Mouse (Mus musculus): ENCODE measurements around the gene Cdc34b. TPM values are rescaled to one million over a fixed set of nuclear protein-coding genes. Genes with fewer than 3 reads are reported as not detected.
"Not testable (repeated sequence)": the region's sequence is repeated elsewhere in the genome, so short reads cannot be mapped to it uniquely, and the experiment has no call there.

The Cdc34b gene
- 1 to 10 TPM; 1.2 TPM for total RNA-seq (2021)
- long read RNA-seq, experiment 1, result 0 reads
- long read RNA-seq, experiment 2, result 0 reads

DNA sequence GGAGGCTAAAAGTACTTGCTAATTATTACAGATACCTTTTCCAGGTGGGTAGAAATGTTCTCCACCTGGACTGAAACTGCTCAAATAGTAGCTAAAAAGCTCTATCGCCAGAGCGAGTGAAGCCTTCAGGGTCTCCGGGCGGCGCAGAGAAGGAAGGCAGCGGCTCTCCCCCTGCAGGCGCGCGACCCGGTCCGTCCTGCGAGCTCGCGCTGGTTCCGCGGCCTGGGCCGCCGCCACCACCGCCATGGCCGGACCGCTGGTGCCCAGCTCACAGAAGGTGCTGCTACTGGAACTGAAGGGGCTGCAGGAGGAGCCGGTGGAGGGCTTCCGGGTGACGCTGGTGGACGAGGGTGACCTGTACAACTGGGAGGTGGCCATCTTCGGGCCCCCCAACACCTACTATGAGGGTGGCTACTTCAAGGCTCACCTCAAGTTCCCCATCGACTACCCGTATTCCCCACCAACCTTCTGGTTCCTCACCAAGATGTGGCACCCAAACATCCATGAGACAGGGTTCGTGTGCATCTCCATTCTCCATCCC lies at the start of gene Cdc34b:
Gene Cdc34b, plus strand, starts transcription at position 51 of the 541 bp plus-strand sequence.
- intact Hi-C loops (cut with DNase I), result no loop called here
- DNase-seq, result no peak

GRCm38 (mm10) chr11:94692502-94692901 lies 49.1 kb upstream of the Cdc34b start:
- intact Hi-C loops (cut with DNase I); DNase-seq: not testable (repeated sequence)

DNA sequence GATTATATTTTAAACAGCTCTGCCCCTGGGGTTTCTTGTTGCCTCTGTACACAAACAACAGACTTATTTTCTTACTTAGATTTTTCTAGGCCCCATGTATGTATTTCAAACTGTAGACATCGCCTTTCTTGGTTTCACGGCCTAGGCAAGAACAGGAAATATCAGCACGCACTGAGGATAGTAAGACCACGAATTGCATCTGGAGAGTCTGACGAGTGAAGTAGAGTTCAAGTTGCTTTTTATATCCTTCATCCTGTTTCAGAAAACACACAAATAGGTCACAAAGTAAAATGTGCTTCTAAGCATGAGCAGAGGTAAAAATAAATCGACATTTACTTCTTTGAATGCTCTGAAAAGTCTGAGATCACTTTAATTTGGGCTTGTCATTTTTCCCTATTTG lies 46.1 kb upstream of the Cdc34b start:
- no peak for DNase-seq
- intact Hi-C loops (cut with DNase I), result no loop called here

- no peak for DNase-seq
- intact Hi-C loops (cut with DNase I), result no loop called here
Measured at GRCm38 (mm10) chr11:94697140-94697539, 44.4 kb upstream of the Cdc34b start.

- no peak for DNase-seq
- intact Hi-C loops (cut with DNase I), result no loop called here
Measured at GRCm38 (mm10) chr11:94697703-94698464, 43.7 kb upstream of the Cdc34b start.

GRCm38 (mm10) chr11:94699399-94699798 lies 42.2 kb upstream of the Cdc34b start:
- intact Hi-C loops (cut with DNase I), result no loop called here
- no peak for DNase-seq

DNA sequence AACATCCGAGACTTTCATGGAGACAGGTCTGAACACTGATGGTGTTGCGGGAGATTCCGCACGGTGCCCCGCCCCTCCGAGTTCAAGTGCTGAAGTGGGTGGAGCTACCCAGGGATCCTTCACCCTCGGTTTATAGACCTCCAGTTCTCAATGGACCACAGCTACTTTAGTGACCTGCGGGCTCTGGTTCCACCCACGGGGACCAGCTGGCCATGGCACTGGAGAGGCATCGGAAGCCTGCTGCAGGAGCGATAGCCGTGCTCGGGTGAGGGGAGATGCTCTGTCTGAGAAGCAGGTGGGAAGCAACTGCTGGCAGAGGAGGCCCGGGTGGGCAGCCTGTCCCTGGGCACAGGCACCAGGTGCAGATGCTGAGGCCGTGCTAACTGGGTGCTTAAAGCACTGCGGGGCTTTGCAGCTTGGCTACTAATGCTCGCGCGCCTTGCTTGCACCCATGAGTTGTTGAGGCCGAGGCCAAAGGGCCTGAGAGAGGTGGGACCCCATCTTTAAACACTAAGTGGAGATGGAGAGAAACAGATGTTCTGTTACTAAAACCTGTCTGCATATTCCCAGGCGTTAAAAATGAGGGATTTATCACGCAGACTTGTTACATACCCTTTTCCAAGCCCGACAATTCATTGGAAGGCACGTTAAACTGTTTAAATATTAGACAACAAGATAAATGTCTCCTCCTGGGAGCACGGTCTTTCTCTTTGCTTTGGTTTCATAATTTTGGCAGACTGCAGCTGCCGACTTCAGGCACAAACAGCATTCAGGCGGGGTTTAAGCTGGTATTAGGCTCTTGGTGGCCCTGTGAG lies 40.0 kb upstream of the Cdc34b start:
- intact Hi-C loops (cut with DNase I), result no loop called here
- no peak for DNase-seq

- DNase-seq, result no peak
- intact Hi-C loops (cut with DNase I), result no loop called here
Measured at GRCm38 (mm10) chr11:94702216-94702610, 39.4 kb upstream of the Cdc34b start.

- intact Hi-C loops (cut with DNase I), result no loop called here
Measured at GRCm38 (mm10) chr11:94704020-94704419, 37.6 kb upstream of the Cdc34b start.

DNA sequence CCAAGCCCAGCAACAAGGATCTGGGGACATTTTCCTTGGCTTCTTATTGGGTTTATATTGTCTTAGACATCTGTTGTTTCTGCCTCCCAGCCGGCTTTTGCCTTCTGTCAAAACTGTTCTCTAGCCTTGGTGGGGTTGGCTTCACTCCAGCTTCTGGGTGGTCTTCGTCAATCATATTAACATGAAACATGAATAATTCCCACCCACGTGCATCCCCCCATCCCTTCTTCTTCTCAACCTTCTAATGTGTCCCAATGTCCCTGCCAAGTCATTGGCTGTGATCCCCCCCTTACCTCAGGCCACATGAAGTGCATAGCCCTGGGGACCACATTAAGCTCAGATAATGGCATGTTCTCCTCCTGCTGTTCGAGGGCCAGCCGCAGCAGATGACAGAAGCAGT lies 37.1 kb upstream of the Cdc34b start, which contains the start of gene Gm11541:
Gene Gm11541, minus strand, starts transcription at position 28 of the 400 bp plus-strand sequence.
- intact Hi-C loops (cut with DNase I), result no loop called here
- DNase-seq, result no peak

More at GRCm38 (mm10) chr11:94704020-94704419, 37.6 kb upstream of the Cdc34b start:
- no peak for DNase-seq

- no peak for DNase-seq
- intact Hi-C loops (cut with DNase I), result no loop called here
Measured at GRCm38 (mm10) chr11:94713246-94713860, 28.2 kb upstream of the Cdc34b start.

- intact Hi-C loops (cut with DNase I), result loop anchor here (2.0 to 5.0 kb wide), 2 partner anchors 83 to 167 kb away; partner anchors contain the start of gene Rsad1
- no peak for DNase-seq
Measured at GRCm38 (mm10) chr11:94715622-94716021, 26.0 kb upstream of the Cdc34b start.

GRCm38 (mm10) chr11:94716754-94717153 lies 24.8 kb upstream of the Cdc34b start:
- intact Hi-C loops (cut with DNase I), result loop anchor here (2.0 to 5.0 kb wide), 2 partner anchors 84 to 168 kb away; partner anchors contain the start of gene Rsad1
- peak; percentile 48 to 67 for DNase-seq

- intact Hi-C loops (cut with DNase I), result loop anchor here (2.0 to 5.0 kb wide), 2 partner anchors 85 to 168 kb away; partner anchors contain the start of gene Rsad1
- DNase-seq, result peak in 1 of 2 experiments; percentile 18
Measured at GRCm38 (mm10) chr11:94717239-94717638, 24.3 kb upstream of the Cdc34b start.

- no peak for DNase-seq
- intact Hi-C loops (cut with DNase I), result loop anchor here (5.0 kb wide), 1 partner anchor 86 kb away; no protein-coding TSS in a partner anchor
Measured at GRCm38 (mm10) chr11:94718113-94718909, 23.3 kb upstream of the Cdc34b start.

GRCm38 (mm10) chr11:94719216-94719615 lies 22.4 kb upstream of the Cdc34b start:
- intact Hi-C loops (cut with DNase I), result loop anchor here (5.0 kb wide), 1 partner anchor 87 kb away; no protein-coding TSS in a partner anchor
- DNase-seq, result no peak

- intact Hi-C loops (cut with DNase I), result no loop called here
Measured at GRCm38 (mm10) chr11:94727306-94727705, 14.3 kb upstream of the Cdc34b start.

DNA sequence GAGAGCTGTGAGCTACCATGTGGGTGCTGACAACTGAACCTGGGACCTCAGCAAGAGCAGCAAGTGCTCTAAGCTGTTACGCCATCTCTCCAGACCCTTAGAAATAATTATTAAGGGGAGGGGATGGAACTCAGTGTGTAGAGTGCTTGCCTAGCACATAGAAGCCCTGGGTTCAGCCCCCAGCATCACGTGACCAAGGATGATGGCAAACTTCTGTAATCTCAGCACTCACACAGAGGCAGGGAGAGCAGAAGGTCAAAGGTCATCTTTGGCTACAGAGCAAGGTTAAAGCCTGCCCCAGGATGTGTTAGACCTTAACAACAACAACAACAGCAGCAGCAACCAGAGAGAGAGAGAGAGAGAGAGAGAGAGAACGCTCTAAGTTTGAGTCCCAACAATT lies 13.0 kb upstream of the Cdc34b start:
- DNase-seq, result no peak
- intact Hi-C loops (cut with DNase I), result no loop called here

More at GRCm38 (mm10) chr11:94727306-94727705, 14.3 kb upstream of the Cdc34b start:
- no peak for DNase-seq

- DNase-seq, result no peak
- intact Hi-C loops (cut with DNase I), result no loop called here
Measured at GRCm38 (mm10) chr11:94729565-94729964, 12.0 kb upstream of the Cdc34b start.
